Mouse (Mus musculus) NIH3T3 (cell line): ENCODE data around the gene Etfa.
A peak's percentile ranks its signal among the peaks of the same experiment; 100 is the strongest.

Experiments
- DNase-seq: peaks from one replicate; pipeline ENCODE4 v3.0.0-alpha.2; 2012; ENCODE audit warnings: low read depth

Etfa gene

GRCm38 (mm10) chr9:55512027-55512543 is at the start of gene Etfa:
TSS of gene Etfa (minus strand) at chr9:55512243.
- DNase-seq, result peak; percentile 97

GRCm38 (mm10) chr9:55560960-55561359 is 48.9 kb upstream of the Etfa start:
- DNase-seq, result peak; percentile 39

- no peak for DNase-seq
These were observed 42.9 kb upstream of the Etfa start for GRCm38 (mm10) chr9:55554986-55555385.

- no peak for DNase-seq
These were observed 37.4 kb upstream of the Etfa start for GRCm38 (mm10) chr9:55549302-55549890.

GRCm38 (mm10) chr9:55548871-55549270 is 36.8 kb upstream of the Etfa start:
- no peak for DNase-seq

- no peak for DNase-seq
These were observed 34.4 kb upstream of the Etfa start for GRCm38 (mm10) chr9:55546176-55547010.

GRCm38 (mm10) chr9:55545556-55546175 is 33.6 kb upstream of the Etfa start:
- no peak for DNase-seq

- no peak for DNase-seq
These were observed 33.0 kb upstream of the Etfa start for GRCm38 (mm10) chr9:55544861-55545555.

- no peak for DNase-seq
These were observed 31.8 kb upstream of the Etfa start for GRCm38 (mm10) chr9:55543703-55544401.

- no peak for DNase-seq
These were observed 31.3 kb upstream of the Etfa start for GRCm38 (mm10) chr9:55543336-55543702.

GRCm38 (mm10) chr9:55542366-55543325 is 30.6 kb upstream of the Etfa start:
- DNase-seq, result no peak

- no peak for DNase-seq
These were observed 29.8 kb upstream of the Etfa start for GRCm38 (mm10) chr9:55541681-55542365.

- DNase-seq, result peak; percentile 89
These were observed 28.8 kb upstream of the Etfa start for GRCm38 (mm10) chr9:55540888-55541287.

GRCm38 (mm10) chr9:55540391-55540770 is 28.3 kb upstream of the Etfa start:
- DNase-seq, result peak; percentile 28

GRCm38 (mm10) chr9:55539661-55540390 is 27.8 kb upstream of the Etfa start:
- no peak for DNase-seq

GRCm38 (mm10) chr9:55539006-55539405 is 27.0 kb upstream of the Etfa start:
- DNase-seq, result no peak

- DNase-seq, result peak; percentile 66
These were observed 26.3 kb upstream of the Etfa start, which contains the start of gene Isl2 for GRCm38 (mm10) chr9:55538377-55538776. TSS of gene Isl2 (plus strand) at chr9:55538672.

GRCm38 (mm10) chr9:55535907-55536306 is 23.9 kb upstream of the Etfa start:
- peak; percentile 84 for DNase-seq

- DNase-seq, result no peak
These were observed 13.7 kb upstream of the Etfa start for GRCm38 (mm10) chr9:55525716-55526115.
